Mouse (Mus musculus) myocyte (in vitro differentiated cells): Measurements from ENCODE around the gene Sept4. TPM values are rescaled to one million over a fixed set of nuclear protein-coding genes. Genes with fewer than 3 reads are reported as not detected.

ENCODE experiments used
- H3K27me3 ChIP-seq: one replicate; pipeline ENCODE4 v1.6.1; 2011; ENCODE audit not compliant: control insufficient read depth, insufficient read depth, insufficient read length
- H3K36me3 ChIP-seq: one replicate; pipeline ENCODE4 v1.6.1; 2011; ENCODE audit not compliant: control insufficient read depth, insufficient read depth
- H3K4me2 ChIP-seq: one replicate; pipeline ENCODE4 v1.6.1; 2011; ENCODE audit warnings: low read depth, control low read depth
- H3K4me3 ChIP-seq: one replicate; pipeline ENCODE4 v1.5.1; 2011; ENCODE audit warnings: mild to moderate bottlenecking, control low read depth, moderate library complexity
- H3K79me2 ChIP-seq: one replicate; pipeline ENCODE4 v1.6.1; 2011; ENCODE audit not compliant: control insufficient read depth, insufficient read depth
- H3ac ChIP-seq: one replicate; pipeline ENCODE4 v1.6.1; 2011; ENCODE audit not compliant: control insufficient read depth, insufficient read length
- CEBPB ChIP-seq: IDR thresholded peaks from 2 replicates; pipeline ENCODE4 v1.6.1; 2011; ENCODE audit warnings: mild to moderate bottlenecking, moderate library complexity; ENCODE audit not compliant: poor library complexity, insufficient read depth, severe bottlenecking
- E2F4 ChIP-seq: IDR thresholded peaks from one replicate; pipeline ENCODE4 v1.6.1; 2011; ENCODE audit warnings: mild to moderate bottlenecking, control low read depth, moderate library complexity; ENCODE audit not compliant: insufficient read depth
- MAX ChIP-seq: IDR thresholded peaks from one replicate; pipeline ENCODE4 v1.6.1; 2011; ENCODE audit warnings: low read depth, mild to moderate bottlenecking, control low read depth
- MYOD1 ChIP-seq, 3 experiments: IDR thresholded peaks; one replicate each; pipeline ENCODE4 v1.6.1; 2011; ENCODE audit warnings: control low read depth in 2 of 3, low read depth in 2 of 3, mild to moderate bottlenecking in 2 of 3, moderate library complexity in 1 of 3; ENCODE audit not compliant: insufficient read length in 2 of 3, control insufficient read depth in 1 of 3
- MYOG ChIP-seq, 3 experiments: IDR thresholded peaks; one replicate each; pipeline ENCODE4 v1.6.1; 2011; ENCODE audit warnings: control low read depth in 2 of 3, low read depth in 2 of 3, mild to moderate bottlenecking in 2 of 3; ENCODE audit not compliant: insufficient read length in 2 of 3, control insufficient read depth in 1 of 3, insufficient read depth in 1 of 3
- POLR2A ChIP-seq: IDR thresholded peaks from one replicate; pipeline ENCODE4 v1.6.1; 2011; ENCODE audit warnings: low read depth, mild to moderate bottlenecking, control low read depth, moderate library complexity; ENCODE audit not compliant: insufficient read length
- POLR2AphosphoS2 ChIP-seq: IDR thresholded peaks from one replicate; pipeline ENCODE4 v1.6.1; 2011; ENCODE audit warnings: low read depth, control low read depth; ENCODE audit not compliant: insufficient read length
- REST ChIP-seq: IDR thresholded peaks from one replicate; pipeline ENCODE4 v1.6.1; 2011; ENCODE audit warnings: mild to moderate bottlenecking, control low read depth, moderate library complexity; ENCODE audit not compliant: insufficient read depth, insufficient read length
- SRF ChIP-seq: IDR thresholded peaks from one replicate; pipeline ENCODE4 v1.6.1; 2011; ENCODE audit warnings: low read depth; ENCODE audit not compliant: control insufficient read depth, insufficient read length
- TCF12 ChIP-seq: IDR thresholded peaks from one replicate; pipeline ENCODE4 v1.6.1; 2011; ENCODE audit warnings: mild to moderate bottlenecking, control low read depth; ENCODE audit not compliant: poor library complexity, insufficient read depth, severe bottlenecking
- TCF3 ChIP-seq: IDR thresholded peaks from one replicate; pipeline ENCODE4 v1.6.1; 2011; ENCODE audit warnings: low read depth, control low read depth; ENCODE audit not compliant: insufficient read length
- USF1 ChIP-seq: IDR thresholded peaks from one replicate; pipeline ENCODE4 v1.6.1; 2011; ENCODE audit warnings: low read depth, mild to moderate bottlenecking, control low read depth, moderate library complexity
- polyA plus RNA-seq: library from polyadenylated mRNA; unstranded; fragments of >200 nt; fragmentation: generic; extraction: Trizol; gene quantifications from one replicate; pipeline ENCODE4 v1.2.1, GENCODE M21; 2012; ENCODE audit warnings: missing spikeins

Gene Sept4
- polyA plus RNA-seq, 1 experiment: 1.5 TPM

- TF ChIP-seq MYOD1 (IDR thresholded peaks at IDR 0.05; ENCODE audit: control insufficient read depth in 1 of 3, insufficient read length in 2 of 3, low read depth in 2 of 3): peak in 1 of 3 experiments; percentile 40
- TF ChIP-seq MAX: no peak
- TF ChIP-seq MYOG (IDR thresholded peaks at IDR 0.05; ENCODE audit: control insufficient read depth in 1 of 3, insufficient read depth in 1 of 3, insufficient read length in 2 of 3, low read depth in 2 of 3): peak in 1 of 3 experiments; percentile 32
- no peak for TF ChIP-seq POLR2AphosphoS2
- Histone ChIP-seq H3ac (no peak overlapping the region), H3K4me3 (no peak overlapping the region)
Observed at GRCm38 (mm10) chr11:87581933-87582710, 13.4 kb downstream of the Sept4 start.

GRCm38 (mm10) chr11:87583291-87584034, 14.8 kb downstream of the Sept4 start:
- Histone ChIP-seq H3K79me2 (no peaks in the 10 kb centered on the region), H3K4me2 (no peak overlapping the region), H3K27me3 (peaks cover 2% of the 10 kb centered on the region), H3K4me3 (no peak overlapping the region), H3K36me3 (no peaks in the 10 kb centered on the region), H3ac (no peak overlapping the region)
- TF ChIP-seq TCF3 (no peak), CEBPB (no peak), USF1 (no peak), POLR2AphosphoS2 (no peak), MYOG (IDR thresholded peaks at IDR 0.05; ENCODE audit: control insufficient read depth in 1 of 3, insufficient read depth in 1 of 3, insufficient read length in 2 of 3, low read depth in 2 of 3) (no peak), MYOD1 (IDR thresholded peaks at IDR 0.05; ENCODE audit: control insufficient read depth in 1 of 3, insufficient read length in 2 of 3, low read depth in 2 of 3) (no peak), TCF12 (no peak), SRF (no peak), MAX (no peak), E2F4 (no peak), POLR2A (no peak), REST (no peak)

More at GRCm38 (mm10) chr11:87581933-87582710, 13.4 kb downstream of the Sept4 start:
- no peaks in the 10 kb centered on the region for H3K36me3 ChIP-seq
- no peak overlapping the region for H3K4me2 ChIP-seq
- H3K79me2 ChIP-seq: no peaks in the 10 kb centered on the region
- H3K27me3 ChIP-seq: peaks cover 16% of the 10 kb centered on the region

- Histone ChIP-seq H3K4me2 (no peak overlapping the region), H3K79me2 (no peaks in the 10 kb centered on the region), H3ac (no peak overlapping the region), H3K36me3 (no peaks in the 10 kb centered on the region), H3K4me3 (no peak overlapping the region), H3K27me3 (no peaks in the 10 kb centered on the region)
- peak in 1 of 3 experiments; percentile 52 for TF ChIP-seq MYOG (IDR thresholded peaks at IDR 0.05; ENCODE audit: control insufficient read depth in 1 of 3, insufficient read depth in 1 of 3, insufficient read length in 2 of 3, low read depth in 2 of 3)
- TF ChIP-seq POLR2A: no peak
- peak in 1 of 3 experiments; percentile 56 for TF ChIP-seq MYOD1 (IDR thresholded peaks at IDR 0.05; ENCODE audit: control insufficient read depth in 1 of 3, insufficient read length in 2 of 3, low read depth in 2 of 3)
- no peak for TF ChIP-seq TCF12
Observed at GRCm38 (mm10) chr11:87584711-87585505, 16.2 kb downstream of the Sept4 start.

- Histone ChIP-seq H3K79me2 (peaks cover 7% of the 10 kb centered on the region), H3K4me2 (no peak overlapping the region), H3K4me3 (no peak overlapping the region), H3K36me3 (no peaks in the 10 kb centered on the region), H3K27me3 (no peaks in the 10 kb centered on the region), H3ac (no peak overlapping the region)
- TF ChIP-seq MYOD1 (IDR thresholded peaks at IDR 0.05; ENCODE audit: control insufficient read depth in 1 of 3, insufficient read length in 2 of 3, low read depth in 2 of 3): no peak
- TF ChIP-seq USF1: no peak
- no peak for TF ChIP-seq E2F4
- TF ChIP-seq POLR2A: no peak
- TF ChIP-seq TCF3: no peak
- no peak for TF ChIP-seq MAX
- TF ChIP-seq TCF12: no peak
- no peak for TF ChIP-seq CEBPB
- no peak for TF ChIP-seq REST
- TF ChIP-seq MYOG (IDR thresholded peaks at IDR 0.05; ENCODE audit: control insufficient read depth in 1 of 3, insufficient read depth in 1 of 3, insufficient read length in 2 of 3, low read depth in 2 of 3): no peak
- no peak for TF ChIP-seq SRF
- no peak for TF ChIP-seq POLR2AphosphoS2
Observed at GRCm38 (mm10) chr11:87587211-87587874, 18.6 kb downstream of the Sept4 start.
